Mouse (Mus musculus) heart, adult 2 months (tissue): Measurements from ENCODE around the gene Tmtc1. TPM values are rescaled to one million over a fixed set of nuclear protein-coding genes. Genes with fewer than 3 reads are reported as not detected.

ENCODE experiments used
- DNase-seq, 2 experiments: peaks; one replicate each; pipeline ENCODE4 v3.0.0; 2021
- H3K27ac ChIP-seq: fragments of 200-600 bp; 2 replicates; pipeline ENCODE4 v1.8.1; 2022
- H3K27me3 ChIP-seq: fragments of 200-500 bp; 2 replicates; pipeline ENCODE4 v1.6.1; 2012; ENCODE audit warnings: mild to moderate bottlenecking, low read length, inconsistent platforms, mixed read lengths; ENCODE audit not compliant: control insufficient read depth, insufficient read depth
- H3K36me3 ChIP-seq: fragments of 200-500 bp; 2 replicates; pipeline ENCODE4 v1.6.1; 2012; ENCODE audit warnings: low read length, inconsistent platforms; ENCODE audit not compliant: control insufficient read depth, insufficient read depth
- H3K4me1 ChIP-seq: fragments of 200-500 bp; 2 replicates; pipeline ENCODE4 v1.6.1; 2011; ENCODE audit warnings: low read length; ENCODE audit not compliant: control insufficient read depth, insufficient read depth
- H3K4me3 ChIP-seq: fragments of 200-600 bp; 2 replicates; pipeline ENCODE4 v1.8.1; 2022
- H3K79me2 ChIP-seq: fragments of 200-500 bp; replicated peaks from 2 replicates; pipeline ENCODE4 v1.6.1; 2012; ENCODE audit warnings: mild to moderate bottlenecking, inconsistent platforms, low read length, moderate library complexity, mixed read lengths; ENCODE audit not compliant: control insufficient read depth, insufficient read depth
- H3K9ac ChIP-seq: fragments of 200-500 bp; 2 replicates; pipeline ENCODE4 v1.6.1; 2012; ENCODE audit warnings: low read depth, mild to moderate bottlenecking, control low read depth, inconsistent platforms, low read length, mixed read lengths
- CTCF ChIP-seq: fragments of 200-600 bp; IDR thresholded peaks from 2 replicates; pipeline ENCODE4 v1.8.1; 2022; ENCODE audit warnings: antibody characterized with exemption, mild to moderate bottlenecking, moderate library complexity
- EP300 ChIP-seq: fragments of 200-500 bp; IDR thresholded peaks from 2 replicates; pipeline ENCODE4 v1.6.1; 2011; ENCODE audit warnings: low read depth, low read length, control low read depth; ENCODE audit not compliant: insufficient read depth
- POLR2A ChIP-seq: fragments of 200-500 bp; IDR thresholded peaks from 2 replicates; pipeline ENCODE4 v1.6.1; 2011; ENCODE audit warnings: mild to moderate bottlenecking, low read depth, low read length, control low read depth; ENCODE audit not compliant: insufficient read depth
- WGBS: fragments of 180-500 bp; shearing (Covaris S2); methylation state at CpG from one replicate; pipeline ENCODE4 v1.1.7; 2018; 5-methylcytosine and 5-hydroxymethylcytosine counted together
- intact Hi-C: fragments of 180-260 bp; cut with DNase I; formaldehyde crosslinking; loops from one replicate; pipeline ENCODE4 v1.15.1; 2025
- polyA plus RNA-seq: library from polyadenylated mRNA; depleted of rRNA; stranded (reverse); fragments of >200 nt; gene quantifications from 2 replicates; pipeline ENCODE4 v1.2.3, GENCODE M21; 2012
- total RNA-seq, 2 experiments: library from RNA; stranded (reverse); gene quantifications; 2 replicates each; pipeline ENCODE4 v1.2.3; 2021

Gene Tmtc1
- total and polyA plus RNA-seq, 3 experiments: 46.3 to 131 (median 89.4) TPM

GRCm38 (mm10) chr6:148478350-148478749 is 34.2 kb upstream of the Tmtc1 start:
- Histone ChIP-seq H3K79me2 (no peaks in the 10 kb centered on the region), H3K9ac (no peak overlapping the region), H3K4me3 (no peak overlapping the region), H3K27me3 (no peaks in the 10 kb centered on the region), H3K4me1 (no peaks in the 10 kb centered on the region), H3K36me3 (no peaks in the 10 kb centered on the region), H3K27ac (no peak overlapping the region)
- TF ChIP-seq CTCF (no peak), POLR2A (no peak), EP300 (no peak)
- intact Hi-C loops: no loop called here
- no peak for DNase-seq
- 78% methylated on average over 6 of the region's 6 CpGs for WGBS

- 95% methylated on average over 3 of the region's 3 CpGs for WGBS
- Histone ChIP-seq H3K4me1 (no peaks in the 10 kb centered on the region; the same call in 1 of the 2 replicates), H3K36me3 (no peaks in the 10 kb centered on the region), H3K4me3 (no peak overlapping the region), H3K27me3 (no peaks in the 10 kb centered on the region), H3K79me2 (no peaks in the 10 kb centered on the region), H3K9ac (no peak overlapping the region), H3K27ac (no peak overlapping the region)
- DNase-seq: no peak
- intact Hi-C loops: no loop called here
- TF ChIP-seq POLR2A (no peak), EP300 (no peak), CTCF (no peak)
These were observed 28.1 kb upstream of the Tmtc1 start for GRCm38 (mm10) chr6:148472289-148472688.

- whole genome bisulfite sequencing: 44% methylated on average over 2 of the region's 2 CpGs
- Histone ChIP-seq H3K79me2 (no peaks in the 10 kb centered on the region), H3K4me1 (no peaks in the 10 kb centered on the region; the same call in 1 of the 2 replicates), H3K4me3 (no peak overlapping the region), H3K27me3 (no peaks in the 10 kb centered on the region), H3K27ac (no peak overlapping the region; the same call in 1 of the 2 replicates), H3K9ac (no peak overlapping the region), H3K36me3 (no peaks in the 10 kb centered on the region)
- intact Hi-C loops: no loop called here
- TF ChIP-seq CTCF (no peak), EP300 (no peak), POLR2A (no peak)
- DNase-seq: peak; percentile 60 to 72
These were observed 23.8 kb upstream of the Tmtc1 start for GRCm38 (mm10) chr6:148467924-148468389.

GRCm38 (mm10) chr6:148467170-148467921 is 23.2 kb upstream of the Tmtc1 start:
- H3K4me1 ChIP-seq: no peaks in the 10 kb centered on the region; the same call in 1 of the 2 replicates
- H3K4me3 ChIP-seq: no peak overlapping the region
- intact Hi-C loops: no loop called here
- no peaks in the 10 kb centered on the region for H3K79me2 ChIP-seq
- peak in 1 of 2 experiments; percentile 7 for DNase-seq
- no peaks in the 10 kb centered on the region for H3K27me3 ChIP-seq
- no peak overlapping the region for H3K9ac ChIP-seq
- 26% methylated on average over 3 of the region's 3 CpGs for WGBS
- no peak for TF ChIP-seq CTCF
- no peak for TF ChIP-seq POLR2A
- TF ChIP-seq EP300: no peak
- no peak overlapping the region for H3K27ac ChIP-seq
- no peaks in the 10 kb centered on the region for H3K36me3 ChIP-seq

- H3K4me1 ChIP-seq: no peaks in the 10 kb centered on the region
- no peak overlapping the region for H3K4me3 ChIP-seq
- H3K9ac ChIP-seq: no peak overlapping the region
- H3K27ac ChIP-seq: no peak overlapping the region
- no peak for TF ChIP-seq CTCF
- no peak for TF ChIP-seq EP300
- TF ChIP-seq POLR2A: no peak
- DNase-seq: no peak
- intact Hi-C loops: loop anchor here (10.0 kb wide), 1 partner anchor 215 kb away; no protein-coding TSS in a partner anchor
- H3K36me3 ChIP-seq: no peaks in the 10 kb centered on the region
- WGBS: 64% methylated on average over 3 of the region's 3 CpGs
- no peaks in the 10 kb centered on the region for H3K79me2 ChIP-seq
- H3K27me3 ChIP-seq: no peaks in the 10 kb centered on the region
These were observed 15.4 kb upstream of the Tmtc1 start for GRCm38 (mm10) chr6:148459636-148460035.

GRCm38 (mm10) chr6:148455470-148455869 is 11.3 kb upstream of the Tmtc1 start:
- Histone ChIP-seq H3K36me3 (no peaks in the 10 kb centered on the region), H3K4me1 (no peaks in the 10 kb centered on the region), H3K79me2 (no peaks in the 10 kb centered on the region), H3K4me3 (no peak overlapping the region), H3K27ac (no peak overlapping the region), H3K27me3 (no peaks in the 10 kb centered on the region), H3K9ac (no peak overlapping the region)
- intact Hi-C loops: loop anchor here (10.0 kb wide), 1 partner anchor 219 kb away; no protein-coding TSS in a partner anchor
- peak; percentile 53 for TF ChIP-seq CTCF
- TF ChIP-seq EP300: no peak
- no peak for DNase-seq
- 70% methylated on average over 4 of the region's 4 CpGs for WGBS
